Mouse (Mus musculus) hindbrain, embryonic 14.5 days (tissue): ENCODE measurements at regions not wholly inside any gene's neighbourhood (a gene's known extent, or its start where the extent isn't known, plus 50 kb on each side); places are given as distances from the start of the nearest gene placed in this dataset.
"Not testable (repeated sequence)": the region's sequence is repeated elsewhere in the genome, so short reads cannot be mapped to it uniquely, and the experiment has no call there.

ENCODE experiments used
- ATAC-seq: fragments of 200-750 bp; cut with Nextera tagmentation; 2 replicates; pipeline ENCODE4 v1.8.0; 2017; ENCODE audit warnings: moderate number of reproducible peaks, mild to moderate bottlenecking, moderate TSS enrichment, moderate library complexity; ENCODE audit not compliant: low FRiP score
- DNase-seq: peaks from one replicate; pipeline ENCODE4 v3.0.0-alpha.2; 2015; ENCODE audit warnings: low spot score
- H3K27ac ChIP-seq: fragments of 300-500 bp; sonication (generic); 2 replicates; pipeline ENCODE4 v1.5.1; 2014; ENCODE audit warnings: mild to moderate bottlenecking, moderate library complexity
- H3K27me3 ChIP-seq: fragments of 300-500 bp; sonication (generic); 2 replicates; pipeline ENCODE4 v1.6.1; 2014; ENCODE audit warnings: mild to moderate bottlenecking, low read length, mixed read lengths; ENCODE audit not compliant: control insufficient read depth, insufficient read depth
- H3K36me3 ChIP-seq: fragments of 300-500 bp; sonication (generic); replicated peaks from 2 replicates; pipeline ENCODE4 v1.6.1; 2014; ENCODE audit not compliant: control insufficient read depth, insufficient read depth
- H3K4me1 ChIP-seq: fragments of 300-500 bp; sonication (generic); replicated peaks from 2 replicates; pipeline ENCODE4 v1.6.1; 2014; ENCODE audit warnings: antibody characterized with exemption, low read length, mixed read lengths; ENCODE audit not compliant: control insufficient read depth, insufficient read depth
- H3K4me2 ChIP-seq: fragments of 300-500 bp; sonication (generic); replicated peaks from 2 replicates; pipeline ENCODE4 v1.6.1; 2014; ENCODE audit warnings: mild to moderate bottlenecking, moderate library complexity
- H3K4me3 ChIP-seq: fragments of 300-500 bp; sonication (generic); replicated peaks from 2 replicates; pipeline ENCODE4 v1.5.1; 2014; ENCODE audit warnings: mild to moderate bottlenecking, low read length
- H3K9ac ChIP-seq: fragments of 300-500 bp; sonication (generic); 2 replicates; pipeline ENCODE4 v1.6.1; 2014
- H3K9me3 ChIP-seq: fragments of 300-500 bp; sonication (generic); 2 replicates; pipeline ENCODE4 v1.6.1; 2016; ENCODE audit warnings: low read length; ENCODE audit not compliant: control insufficient read depth
- WGBS: fragments of 180-500 bp; shearing (Covaris S2); extraction: QIAGEN DNeasy Blood & Tissue Kit; methylation state at CpG from one replicate; pipeline ENCODE4 v1.1.7; 2014; 5-methylcytosine and 5-hydroxymethylcytosine counted together

DNA sequence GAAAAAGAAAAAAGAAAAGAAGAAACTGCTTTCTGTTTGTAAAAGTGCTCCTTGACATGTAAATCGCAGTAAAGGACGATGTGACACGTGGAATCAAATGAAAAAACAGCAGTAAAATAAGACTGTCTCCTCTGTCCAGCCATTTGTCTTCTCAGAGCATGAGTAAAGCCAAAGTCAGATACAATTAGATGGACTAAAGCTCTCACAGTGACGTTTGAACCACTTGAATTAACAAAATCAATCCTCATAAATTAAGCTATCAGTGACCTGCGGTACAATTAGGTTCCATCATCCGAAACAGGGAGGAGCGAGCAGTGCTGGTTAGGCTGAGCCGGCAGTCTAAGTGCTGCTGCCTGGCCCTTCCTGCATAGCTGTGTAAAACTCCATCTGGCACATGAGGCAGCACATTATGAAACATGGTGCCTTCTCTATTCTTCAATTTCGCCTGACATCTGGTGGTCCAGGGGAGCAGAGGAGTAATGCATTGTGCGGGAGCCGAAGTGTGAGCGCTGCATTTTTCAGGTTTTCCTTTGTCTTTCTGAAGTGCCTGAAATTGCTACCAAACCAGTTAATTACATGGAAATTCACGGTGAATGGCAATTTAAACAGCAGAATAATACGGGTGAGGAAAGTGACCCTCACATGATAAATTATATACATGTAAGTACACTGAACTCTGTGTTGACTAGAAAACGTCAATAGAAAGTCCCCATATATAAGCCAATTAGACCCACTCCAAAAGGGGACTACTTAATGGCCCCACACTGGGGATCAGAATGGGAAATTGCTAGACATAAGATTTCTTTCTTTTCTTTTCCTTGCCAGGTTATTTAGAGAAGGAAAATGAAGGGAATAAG lies 118.1 kb downstream of the Mmrn1 start:
- 17% methylated on average over 15 of the region's 15 CpGs for WGBS
- Histone ChIP-seq H3K9ac (peak overlapping the region; percentile 39), H3K9me3 (no peaks in the 10 kb centered on the region), H3K27ac (peak overlapping the region; percentile 86), H3K27me3 (peaks cover 3% of the 10 kb centered on the region), H3K4me2 (peak overlapping the region; percentile 25), H3K4me3 (no peak overlapping the region), H3K4me1 (peaks cover 11% of the 10 kb centered on the region; the same call in 1 of the 2 replicates), H3K36me3 (no peaks in the 10 kb centered on the region)
- ATAC-seq, result peak; percentile 92
- DNase-seq, result peak; percentile 73

DNA sequence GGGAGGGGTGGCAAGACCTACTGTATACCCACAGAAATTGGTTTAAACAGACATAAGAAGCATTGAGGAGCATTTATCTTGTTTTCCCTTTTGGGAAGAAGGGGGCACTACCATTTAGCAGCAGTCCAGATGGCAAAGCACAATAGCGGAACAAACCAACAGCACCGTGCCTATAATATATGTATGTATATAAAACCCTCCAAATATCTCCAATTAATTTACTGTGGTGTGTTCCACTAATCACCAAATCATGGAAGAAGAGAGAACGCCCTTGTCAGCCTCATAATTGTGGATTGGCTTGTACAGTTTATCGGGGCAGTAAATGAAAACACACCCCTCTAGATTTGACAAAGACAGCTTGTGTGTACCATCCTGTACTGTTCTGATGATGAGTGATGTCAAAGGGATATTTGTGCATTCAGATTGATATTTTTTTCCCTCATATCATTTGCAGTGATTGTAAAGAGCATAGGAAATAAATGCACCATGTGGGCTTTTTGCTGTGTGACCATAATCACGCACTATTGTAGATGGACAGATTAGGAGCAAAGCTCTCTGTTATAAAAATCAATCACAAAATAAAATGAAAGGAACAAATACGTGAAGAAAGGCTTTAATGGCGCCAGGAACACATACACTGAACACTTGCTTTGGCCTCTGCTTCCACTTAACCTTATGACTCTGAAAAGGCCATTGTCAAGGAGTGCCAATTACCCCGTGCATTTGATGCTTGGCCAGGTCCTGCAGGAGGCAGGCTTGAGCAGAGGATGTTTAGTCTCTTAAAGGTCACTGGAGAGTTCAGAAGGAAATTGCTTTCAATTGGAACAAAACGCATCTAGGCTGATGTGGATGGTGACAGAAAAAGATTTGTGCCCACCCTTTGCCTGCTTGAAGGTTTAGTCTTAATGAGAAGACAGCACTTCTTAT lies 119.0 kb downstream of the Mmrn1 start:
- peak overlapping the region; percentile 86 for H3K27ac ChIP-seq
- no peaks in the 10 kb centered on the region for H3K9me3 ChIP-seq
- H3K9ac ChIP-seq, result peak overlapping the region; percentile 39; the same call in 1 of the 2 replicates
- no peaks in the 10 kb centered on the region for H3K36me3 ChIP-seq
- ATAC-seq (peak; percentile 62), DNase-seq (peak; percentile 55)
- 37% methylated on average over 9 of the region's 9 CpGs for WGBS
- peaks cover 3% of the 10 kb centered on the region for H3K27me3 ChIP-seq
- H3K4me1 ChIP-seq, result peaks cover 11% of the 10 kb centered on the region; the same call in 1 of the 2 replicates
- peak overlapping the region; percentile 25 for H3K4me2 ChIP-seq
- H3K4me3 ChIP-seq, result no peak overlapping the region

GRCm38 (mm10) chr6:61047667-61048066 lies 122.9 kb downstream of the Mmrn1 start:
- not testable (repeated sequence) for H3K4me2 ChIP-seq, H3K27me3 ChIP-seq, DNase-seq, H3K4me3 ChIP-seq, H3K9me3 ChIP-seq, H3K36me3 ChIP-seq, H3K27ac ChIP-seq, H3K9ac ChIP-seq, ATAC-seq
- 85% methylated on average over 6 of the region's 6 CpGs for WGBS
- H3K4me1 ChIP-seq, result peaks cover 11% of the 10 kb centered on the region; the same call in 1 of the 2 replicates

GRCm38 (mm10) chr6:61063129-61063528 lies 117.0 kb upstream of the Ccser1 start:
- no peak overlapping the region for H3K4me2 ChIP-seq
- H3K9ac ChIP-seq, result no peak overlapping the region
- no peaks in the 10 kb centered on the region for H3K36me3 ChIP-seq
- peak; percentile 72 for DNase-seq
- peaks cover 16% of the 10 kb centered on the region for H3K4me1 ChIP-seq
- H3K27ac ChIP-seq, result no peak overlapping the region
- WGBS, result 33% methylated on average over 4 of the region's 4 CpGs
- H3K9me3 ChIP-seq, result no peaks in the 10 kb centered on the region
- ATAC-seq, result no peak
- no peak overlapping the region for H3K4me3 ChIP-seq
- H3K27me3 ChIP-seq, result no peaks in the 10 kb centered on the region

DNA sequence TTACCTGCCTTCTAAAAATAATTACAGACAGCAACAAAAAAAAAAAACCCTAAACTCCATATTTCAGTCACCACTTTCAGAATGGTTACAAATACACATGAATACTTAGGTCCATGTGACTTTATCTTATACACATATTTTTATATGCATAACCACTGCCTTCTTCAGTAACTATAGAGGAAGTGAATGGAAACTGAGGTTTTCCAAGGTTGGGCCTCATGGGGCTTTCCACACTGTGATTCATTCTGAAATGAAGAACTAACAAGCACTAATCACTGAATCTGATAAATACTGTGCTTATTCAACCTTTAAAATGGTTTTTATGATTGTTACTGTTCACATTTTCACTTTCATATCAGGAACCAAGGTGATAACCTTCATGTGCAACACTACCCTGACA lies 114.4 kb upstream of the Ccser1 start:
- no peaks in the 10 kb centered on the region for H3K27me3 ChIP-seq
- no peak overlapping the region for H3K4me2 ChIP-seq
- ATAC-seq, result no peak
- DNase-seq, result no peak
- H3K4me1 ChIP-seq, result peaks cover 18% of the 10 kb centered on the region
- no peaks in the 10 kb centered on the region for H3K36me3 ChIP-seq
- no peak overlapping the region for H3K9ac ChIP-seq
- no peaks in the 10 kb centered on the region for H3K9me3 ChIP-seq
- no peak overlapping the region for H3K27ac ChIP-seq
- H3K4me3 ChIP-seq, result no peak overlapping the region

DNA sequence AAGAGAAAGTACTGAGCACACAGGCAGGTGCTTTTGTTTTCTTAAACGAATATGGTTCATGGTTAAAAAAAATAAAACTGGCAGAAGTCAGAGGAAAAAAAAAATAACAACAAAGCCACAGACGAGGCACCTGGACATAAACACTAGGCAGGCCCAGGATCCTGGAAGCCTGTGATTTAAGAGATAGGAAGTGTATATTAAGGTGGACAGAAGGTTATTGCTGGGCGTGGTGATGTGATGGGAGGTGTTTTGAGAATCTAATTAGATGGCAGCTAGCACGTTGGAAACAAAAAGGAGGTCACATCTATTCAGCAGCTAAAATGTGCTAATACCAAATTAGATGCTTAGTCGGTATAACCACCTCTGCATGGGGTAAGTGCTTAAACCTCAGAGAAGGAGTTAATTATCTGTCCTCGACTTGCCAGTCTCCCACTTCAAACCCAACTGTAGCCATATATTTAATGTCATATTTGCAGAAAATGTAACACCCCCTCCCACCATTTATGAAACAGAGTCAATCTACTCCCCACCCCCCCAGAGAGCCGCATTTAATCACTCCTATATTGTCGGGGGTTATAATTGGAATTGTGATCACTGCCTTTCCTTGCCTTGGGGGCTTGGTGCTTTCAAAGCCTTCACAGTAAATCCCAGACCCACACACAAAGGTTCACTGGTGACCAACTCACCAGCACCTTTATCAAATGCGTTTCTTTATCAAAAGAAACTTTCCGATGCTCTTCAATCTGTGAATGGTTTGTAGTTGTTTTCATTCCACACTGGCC lies 113.4 kb upstream of the Ccser1 start:
- Histone ChIP-seq H3K27ac (peak overlapping the region; percentile 27; the same call in 1 of the 2 replicates), H3K36me3 (no peaks in the 10 kb centered on the region), H3K4me1 (peaks cover 18% of the 10 kb centered on the region), H3K27me3 (no peaks in the 10 kb centered on the region), H3K9me3 (no peaks in the 10 kb centered on the region), H3K4me3 (no peak overlapping the region), H3K4me2 (no peak overlapping the region), H3K9ac (no peak overlapping the region)
- WGBS, result 32% methylated on average over 10 of the region's 10 CpGs
- ATAC-seq (peak; percentile 58; the same call in 1 of the 2 replicates), DNase-seq (no peak)

GRCm38 (mm10) chr6:61067355-61068116 lies 112.6 kb upstream of the Ccser1 start:
- Histone ChIP-seq H3K27me3 (no peaks in the 10 kb centered on the region), H3K4me2 (peak overlapping the region; percentile 33), H3K4me3 (no peak overlapping the region), H3K9me3 (no peaks in the 10 kb centered on the region), H3K27ac (0 out of 2 replicates have a peak overlapping the region, but pooled peaks have one; percentile 26), H3K9ac (no peak overlapping the region), H3K36me3 (no peaks in the 10 kb centered on the region), H3K4me1 (peaks cover 18% of the 10 kb centered on the region)
- 16% methylated on average over 10 of the region's 10 CpGs for WGBS
- DNase-seq, result peak; percentile 58
- ATAC-seq, result peak; percentile 56; the same call in 1 of the 2 replicates

DNA sequence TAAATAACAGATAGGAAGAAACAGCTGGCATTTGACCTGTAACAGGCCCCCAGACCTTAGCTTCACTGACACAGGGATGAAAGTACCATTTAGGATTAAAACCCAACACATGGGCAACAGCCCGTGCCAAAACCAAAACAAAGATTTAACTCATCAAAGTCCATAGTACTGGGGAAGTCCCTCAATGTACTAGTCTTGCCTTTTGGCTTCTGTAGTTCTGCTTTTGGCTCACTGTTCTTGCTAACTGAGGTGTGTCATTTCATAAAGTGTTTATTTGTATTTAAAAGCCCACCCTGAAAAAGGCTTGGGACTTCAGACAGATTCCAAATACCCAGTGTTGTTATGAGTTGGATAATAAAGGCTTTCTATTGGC lies 112.0 kb upstream of the Ccser1 start:
- Histone ChIP-seq H3K27me3 (no peaks in the 10 kb centered on the region), H3K4me2 (peak overlapping the region; percentile 33; the same call in 1 of the 2 replicates), H3K4me3 (no peak overlapping the region), H3K27ac (no peak overlapping the region), H3K9me3 (no peaks in the 10 kb centered on the region), H3K9ac (no peak overlapping the region), H3K36me3 (no peaks in the 10 kb centered on the region), H3K4me1 (peaks cover 18% of the 10 kb centered on the region)
- 7% methylated on average over 1 of the region's 1 CpGs for WGBS
- ATAC-seq (0 out of 2 replicates have a peak, but pooled peaks have one; percentile 16), DNase-seq (no peak)
